Mouse (Mus musculus): Measurements from ENCODE around the gene Spop.

- TF ChIP-seq CTCF (IDR thresholded peaks at IDR 0.05; ENCODE audit: low read depth) (no peak), EP300 (IDR thresholded peaks at IDR 0.05; ENCODE audit: low read depth) (no peak)
These were observed 98.0 kb downstream of the Spop start for GRCm38 (mm10) chr11:95511919-95512318.

Measured in heart, postnatal 0 days (tissue).